Mouse (Mus musculus) CD4-positive, CD25-positive, alpha-beta regulatory T cell, adult 2 months (primary cell): ENCODE data around the gene Renbp.

Source experiments
- DNase-seq: peaks from one replicate; pipeline ENCODE4 v3.0.0-alpha.2; 2012; ENCODE audit warnings: low read depth, low spot score

Renbp gene

GRCm38 (mm10) chrX:73921285-73921822, 9.3 kb downstream of the Renbp start:
- no peak for DNase-seq

GRCm38 (mm10) chrX:73918631-73919030, 12.0 kb downstream of the Renbp start:
- peak; percentile 50 for DNase-seq

GRCm38 (mm10) chrX:73916945-73917344, 13.7 kb downstream of the Renbp start:
- DNase-seq: no peak

GRCm38 (mm10) chrX:73914827-73915703, 15.6 kb downstream of the Renbp start:
- peak; percentile 96 for DNase-seq

- DNase-seq: peak; percentile 72
Measured at GRCm38 (mm10) chrX:73911588-73911987, 19.1 kb downstream of the Renbp start.

GRCm38 (mm10) chrX:73911156-73911555, 19.5 kb downstream of the Renbp start:
- peak; percentile 70 for DNase-seq

- peak; percentile 37 for DNase-seq
Measured at GRCm38 (mm10) chrX:73910451-73910850, 20.2 kb downstream of the Renbp start.

- no peak for DNase-seq
Measured at GRCm38 (mm10) chrX:73910049-73910448, 20.6 kb downstream of the Renbp start.

GRCm38 (mm10) chrX:73897959-73898358, 32.7 kb downstream of the Renbp start:
- DNase-seq: no peak

- peak; percentile 65 for DNase-seq
Measured at GRCm38 (mm10) chrX:73895719-73896118, 34.9 kb downstream of the Renbp start, which contains the start of gene L1cam. L1cam (minus strand) TSS chrX:73896105.

GRCm38 (mm10) chrX:73892833-73893232, 37.8 kb downstream of the Renbp start:
- DNase-seq: no peak

- no peak for DNase-seq
Measured at GRCm38 (mm10) chrX:73891551-73892152, 39.0 kb downstream of the Renbp start, which contains the start of gene Avpr2. Avpr2 (plus strand) TSS chrX:73892102.

GRCm38 (mm10) chrX:73881463-73881862, 49.2 kb downstream of the Renbp start:
- no peak for DNase-seq

- DNase-seq: no peak
Measured at GRCm38 (mm10) chrX:73881036-73881427, 49.6 kb downstream of the Renbp start.

GRCm38 (mm10) chrX:73880194-73881035, 50.2 kb downstream of the Renbp start:
- peak; percentile 83 for DNase-seq

- DNase-seq: no peak
Measured at GRCm38 (mm10) chrX:73877014-73877413, 53.6 kb downstream of the Renbp start.

GRCm38 (mm10) chrX:73875881-73876280, 54.8 kb downstream of the Renbp start:
- no peak for DNase-seq
